Mouse (Mus musculus): Measurements from ENCODE around the gene Pdlim1. TPM values are rescaled to one million over a fixed set of nuclear protein-coding genes. Genes with fewer than 3 reads are reported as not detected.

The Pdlim1 gene
- polyA plus RNA-seq, 1 experiment from 2014 or later, result 211 TPM

GRCm38 (mm10) chr19:40302477-40302876 is 30.8 kb upstream of the Pdlim1 start:
- Histone ChIP-seq H3K9me3 (no peaks in the 10 kb centered on the region), H3K27ac (no peak overlapping the region), H3K27me3 (replicated peaks) (no peaks in the 10 kb centered on the region), H3K9ac (no peak overlapping the region), H3K4me2 (replicated peaks) (no peak overlapping the region), H3K36me3 (0 out of 2 replicates have a peak, but pooled peaks cover 2% of the 10 kb centered on the region), H3K4me3 (replicated peaks) (no peak overlapping the region), H3K4me1 (replicated peaks) (peaks cover 4% of the 10 kb centered on the region; the same call in 1 of the 2 replicates)
- WGBS, result 42% methylated on average over 5 of the region's 5 CpGs
- ATAC-seq, result no peak

DNA sequence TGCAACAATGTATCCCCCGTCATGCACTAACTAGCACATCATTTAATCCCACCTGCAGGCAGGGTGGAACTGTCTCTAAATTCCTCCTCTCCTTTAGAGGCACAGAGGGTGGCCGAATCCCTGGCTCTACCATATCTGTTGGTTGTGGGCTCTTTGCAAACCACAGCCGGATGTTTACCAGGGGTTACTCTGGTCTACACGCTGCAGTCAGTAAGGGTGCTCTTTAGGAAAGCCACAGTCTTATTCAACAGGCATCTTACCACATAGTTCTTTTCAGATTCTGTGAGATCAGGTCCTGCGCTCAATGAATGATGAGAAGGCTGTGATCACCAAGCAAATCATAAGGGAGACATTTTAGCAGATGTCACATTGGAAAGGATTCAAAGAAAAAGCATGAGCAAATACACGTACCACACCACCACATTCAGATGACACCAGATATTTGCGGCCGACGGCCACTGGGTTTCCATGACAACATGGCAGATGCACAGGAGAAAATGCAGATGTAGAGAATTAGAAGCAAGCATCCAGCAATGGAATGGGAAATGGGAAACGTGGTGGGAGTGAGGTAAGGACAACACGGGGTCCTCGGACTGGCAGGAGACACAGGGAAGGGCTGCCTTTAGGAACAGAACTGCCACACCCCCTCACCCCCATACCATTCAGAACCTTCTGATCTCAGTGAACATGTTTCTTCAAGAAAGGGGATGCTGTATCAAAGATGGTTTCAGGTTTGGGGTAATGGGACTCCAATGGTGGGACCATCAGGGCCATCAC is 28.5 kb upstream of the Pdlim1 start:
- H3K4me2 ChIP-seq (replicated peaks), result no peak overlapping the region
- no peak overlapping the region for H3K27ac ChIP-seq
- no peak overlapping the region for H3K4me3 ChIP-seq (replicated peaks)
- ATAC-seq, result no peak
- H3K36me3 ChIP-seq, result 0 out of 2 replicates have a peak, but pooled peaks cover 2% of the 10 kb centered on the region
- 79% methylated on average over 12 of the region's 12 CpGs for WGBS
- H3K4me1 ChIP-seq (replicated peaks), result 0 out of 2 replicates have a peak, but pooled peaks cover 5% of the 10 kb centered on the region
- no peak overlapping the region for H3K9ac ChIP-seq
- no peaks in the 10 kb centered on the region for H3K27me3 ChIP-seq (replicated peaks)
- no peaks in the 10 kb centered on the region for H3K9me3 ChIP-seq

DNA sequence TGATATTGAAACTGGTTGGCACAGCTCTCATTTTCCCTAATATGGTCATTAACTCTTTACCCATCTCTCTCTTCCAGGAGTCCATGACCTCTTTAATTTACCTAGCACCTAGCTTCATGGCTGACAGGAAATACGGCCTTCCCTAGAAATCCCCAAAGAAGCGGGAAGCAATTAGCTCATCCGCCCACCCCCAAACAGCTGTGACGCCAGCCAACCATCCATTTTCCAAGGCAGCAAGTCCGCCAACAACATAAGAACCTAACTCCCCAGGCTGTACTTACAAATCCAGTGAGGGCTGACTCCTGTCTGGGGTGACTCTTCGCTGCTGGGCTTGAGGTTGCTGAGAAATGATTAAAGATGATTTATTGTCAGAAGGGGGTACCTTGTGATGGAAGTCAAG is 27.5 kb upstream of the Pdlim1 start:
- Histone ChIP-seq H3K36me3 (0 out of 2 replicates have a peak, but pooled peaks cover 2% of the 10 kb centered on the region), H3K4me3 (replicated peaks) (no peak overlapping the region), H3K4me2 (replicated peaks) (no peak overlapping the region), H3K9me3 (no peaks in the 10 kb centered on the region), H3K9ac (no peak overlapping the region), H3K27me3 (replicated peaks) (no peaks in the 10 kb centered on the region), H3K27ac (no peak overlapping the region), H3K4me1 (replicated peaks) (0 out of 2 replicates have a peak, but pooled peaks cover 5% of the 10 kb centered on the region)
- 74% methylated on average over 6 of the region's 6 CpGs for WGBS
- ATAC-seq, result no peak

DNA sequence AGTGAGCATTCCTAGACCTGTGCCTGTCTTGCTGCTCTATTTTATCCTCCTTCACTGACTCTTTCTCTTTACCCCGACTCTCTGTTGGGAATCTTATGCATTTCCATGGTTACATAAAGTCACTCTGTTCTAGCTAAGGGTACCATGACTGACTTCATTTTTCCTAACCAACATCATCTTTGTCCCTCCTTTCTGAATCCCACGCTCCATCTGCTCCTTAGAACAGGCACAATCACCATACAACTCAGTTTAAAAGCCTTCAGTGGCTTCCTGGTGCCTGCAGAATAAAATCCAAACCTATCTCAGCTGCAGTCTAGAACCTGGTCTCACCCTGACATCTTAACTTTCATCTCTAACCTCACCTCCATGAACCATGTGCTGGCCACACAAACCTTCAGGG is 26.9 kb upstream of the Pdlim1 start:
- Histone ChIP-seq H3K4me2 (replicated peaks) (no peak overlapping the region), H3K27ac (no peak overlapping the region)

GRCm38 (mm10) chr19:40297798-40298144 is 26.1 kb upstream of the Pdlim1 start:
- 0 out of 2 replicates have a peak, but pooled peaks cover 2% of the 10 kb centered on the region for H3K36me3 ChIP-seq
- peak overlapping the region; percentile 54 for H3K27ac ChIP-seq
- H3K27me3 ChIP-seq (replicated peaks), result no peaks in the 10 kb centered on the region
- no peak overlapping the region for H3K4me3 ChIP-seq (replicated peaks)
- 63% methylated on average over 4 of the region's 4 CpGs for whole genome bisulfite sequencing
- H3K4me2 ChIP-seq (replicated peaks), result 0 out of 2 replicates have a peak overlapping the region, but pooled peaks have one; percentile 3
- peak; percentile 22 for ATAC-seq
- no peak overlapping the region for H3K9ac ChIP-seq
- no peaks in the 10 kb centered on the region for H3K9me3 ChIP-seq
- H3K4me1 ChIP-seq (replicated peaks), result 0 out of 2 replicates have a peak, but pooled peaks cover 5% of the 10 kb centered on the region

More for the DNA sequence above, 26.9 kb upstream of the Pdlim1 start:
- 85% methylated on average over 2 of the region's 2 CpGs for WGBS
- ATAC-seq, result no peak
- no peaks in the 10 kb centered on the region for H3K27me3 ChIP-seq (replicated peaks)
- no peak overlapping the region for H3K4me3 ChIP-seq (replicated peaks)
- H3K4me1 ChIP-seq (replicated peaks), result 0 out of 2 replicates have a peak, but pooled peaks cover 5% of the 10 kb centered on the region
- H3K9ac ChIP-seq, result no peak overlapping the region
- 0 out of 2 replicates have a peak, but pooled peaks cover 2% of the 10 kb centered on the region for H3K36me3 ChIP-seq
- no peaks in the 10 kb centered on the region for H3K9me3 ChIP-seq

DNA sequence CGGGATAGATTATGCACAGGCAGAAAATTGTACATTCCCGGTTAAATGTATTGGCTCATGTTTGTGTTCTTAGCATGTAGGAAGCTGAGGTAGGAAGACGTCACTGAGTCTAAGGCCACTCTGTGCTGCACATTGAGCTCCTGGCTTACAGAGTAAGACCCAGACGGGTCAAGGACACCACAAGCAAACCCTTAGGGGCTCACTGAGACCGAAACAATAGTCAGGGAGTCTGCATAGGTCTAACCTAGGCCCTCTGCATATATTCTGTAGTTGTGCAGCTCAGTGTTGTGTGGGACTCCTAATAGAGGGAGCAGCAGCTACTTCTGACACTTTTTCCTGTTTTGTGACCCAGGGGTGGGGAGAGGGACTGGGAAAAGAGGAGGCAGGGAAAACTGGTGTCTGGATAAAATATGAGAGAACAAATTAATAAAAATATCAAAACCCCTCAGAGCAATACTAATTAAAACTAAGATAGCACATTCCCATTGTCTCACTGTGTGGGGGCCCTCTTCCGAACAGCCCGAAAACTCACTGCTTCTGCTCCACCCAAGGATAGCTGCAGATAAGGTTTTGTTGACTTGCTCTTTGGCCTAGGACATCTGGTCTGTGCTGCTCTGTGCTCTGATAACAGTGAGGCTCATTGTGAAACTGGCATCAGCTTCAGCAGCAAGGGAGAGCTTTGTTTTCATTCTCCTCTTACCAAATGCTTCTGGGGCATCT is 25.6 kb upstream of the Pdlim1 start:
- 0 out of 2 replicates have a peak, but pooled peaks cover 5% of the 10 kb centered on the region for H3K4me1 ChIP-seq (replicated peaks)
- H3K4me2 ChIP-seq (replicated peaks), result 0 out of 2 replicates have a peak overlapping the region, but pooled peaks have one; percentile 3

DNA sequence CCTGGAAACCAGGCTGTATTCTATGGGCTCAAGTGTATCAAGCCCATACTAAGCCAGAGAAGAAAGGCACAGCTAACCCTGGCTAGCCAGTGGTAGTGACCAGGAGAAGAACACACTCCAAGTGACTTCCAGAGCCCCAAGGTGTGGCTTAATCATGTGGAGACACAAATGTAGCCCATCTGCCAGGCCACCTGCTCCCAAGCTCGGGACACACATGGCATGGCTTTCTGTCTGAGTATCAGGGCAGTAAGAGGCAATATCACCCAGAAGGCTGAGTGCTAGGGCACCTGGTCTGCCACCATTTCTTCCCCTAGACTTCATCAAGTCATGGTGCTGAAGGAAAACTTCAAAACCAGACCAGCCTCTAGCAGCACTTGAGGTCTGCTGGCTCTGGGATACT is 22.6 kb upstream of the Pdlim1 start:
- H3K9me3 ChIP-seq, result no peaks in the 10 kb centered on the region
- H3K27ac ChIP-seq, result no peak overlapping the region
- H3K9ac ChIP-seq, result no peak overlapping the region
- 0 out of 2 replicates have a peak, but pooled peaks cover 3% of the 10 kb centered on the region for H3K4me1 ChIP-seq (replicated peaks)
- H3K4me3 ChIP-seq (replicated peaks), result no peak overlapping the region
- no peak overlapping the region for H3K4me2 ChIP-seq (replicated peaks)
- H3K27me3 ChIP-seq (replicated peaks), result no peaks in the 10 kb centered on the region
- ATAC-seq, result no peak
- no peaks in the 10 kb centered on the region for H3K36me3 ChIP-seq
- 77% methylated on average over 1 of the region's 1 CpGs for WGBS

More for the DNA sequence above, 25.6 kb upstream of the Pdlim1 start:
- 0 out of 2 replicates have a peak, but pooled peaks cover 2% of the 10 kb centered on the region for H3K36me3 ChIP-seq
- no peak overlapping the region for H3K9ac ChIP-seq
- peak overlapping the region; percentile 58 for H3K27ac ChIP-seq
- 57% methylated on average over 7 of the region's 7 CpGs for WGBS
- no peak overlapping the region for H3K4me3 ChIP-seq (replicated peaks)
- no peaks in the 10 kb centered on the region for H3K27me3 ChIP-seq (replicated peaks)
- H3K9me3 ChIP-seq, result no peaks in the 10 kb centered on the region
- peak; percentile 94 for ATAC-seq

DNA sequence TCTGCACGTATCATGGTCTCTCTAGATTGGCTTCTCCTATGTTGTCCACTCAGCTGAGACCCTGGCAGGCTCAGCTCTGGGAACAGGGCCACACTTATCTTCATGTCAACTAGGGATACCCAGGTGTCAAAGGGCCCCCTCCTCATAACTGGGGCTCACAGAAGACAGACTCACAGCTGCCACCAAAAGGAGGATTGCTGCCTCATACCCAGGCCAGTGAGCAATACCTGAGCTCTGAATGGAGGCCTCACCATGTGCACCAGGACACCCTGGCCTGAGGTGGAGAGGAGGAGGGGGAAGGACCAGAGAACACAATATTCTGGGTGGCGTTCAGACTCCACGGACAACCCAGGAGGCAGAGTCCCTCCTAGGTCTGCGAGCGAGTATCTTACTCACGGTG is 22.1 kb upstream of the Pdlim1 start:
- Histone ChIP-seq H3K36me3 (no peaks in the 10 kb centered on the region), H3K27ac (no peak overlapping the region), H3K4me2 (replicated peaks) (no peak overlapping the region), H3K4me1 (replicated peaks) (0 out of 2 replicates have a peak, but pooled peaks cover 3% of the 10 kb centered on the region), H3K9me3 (no peaks in the 10 kb centered on the region), H3K9ac (no peak overlapping the region), H3K27me3 (replicated peaks) (no peaks in the 10 kb centered on the region), H3K4me3 (replicated peaks) (no peak overlapping the region)
- ATAC-seq, result no peak
- 97% methylated on average over 6 of the region's 6 CpGs for WGBS

DNA sequence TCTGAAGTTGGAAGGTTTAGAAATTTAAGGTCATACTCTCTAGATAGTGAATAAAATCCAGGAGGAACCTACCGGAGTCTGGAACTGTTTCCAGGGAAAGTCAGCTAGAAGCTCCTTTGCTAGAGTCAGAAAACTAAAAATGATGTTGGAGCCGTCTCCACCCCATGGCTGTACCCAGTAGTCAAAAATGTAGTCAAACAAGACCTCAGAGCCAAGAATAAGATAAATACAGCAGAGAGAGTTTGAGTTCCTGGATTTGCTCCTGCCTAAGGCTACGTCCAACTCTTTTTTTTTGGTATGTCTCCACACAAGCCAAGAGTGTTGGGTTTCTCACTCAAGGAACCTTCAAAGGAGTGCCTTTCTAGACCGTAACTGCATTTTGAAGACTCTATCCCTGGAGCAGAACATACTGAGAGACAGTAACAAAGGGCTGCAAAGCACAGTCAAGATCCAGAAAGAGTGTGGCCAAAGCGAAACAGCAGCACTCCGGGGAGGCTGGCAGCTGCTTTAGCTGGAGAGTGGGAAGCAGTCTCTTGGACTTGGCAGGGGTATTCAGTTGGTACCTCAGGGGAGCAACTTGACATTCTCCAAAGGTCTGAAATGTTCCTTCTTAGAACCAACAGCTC is 18.6 kb upstream of the Pdlim1 start:
- no peaks in the 10 kb centered on the region for H3K36me3 ChIP-seq
- H3K4me1 ChIP-seq (replicated peaks), result no peaks in the 10 kb centered on the region
- H3K27ac ChIP-seq, result no peak overlapping the region
- no peak overlapping the region for H3K4me3 ChIP-seq (replicated peaks)
- H3K9ac ChIP-seq, result no peak overlapping the region
- no peak for ATAC-seq
- H3K27me3 ChIP-seq (replicated peaks), result no peaks in the 10 kb centered on the region
- no peak overlapping the region for H3K4me2 ChIP-seq (replicated peaks)
- H3K9me3 ChIP-seq, result no peaks in the 10 kb centered on the region
- WGBS, result 81% methylated on average over 6 of the region's 6 CpGs

GRCm38 (mm10) chr19:40288415-40288814 is 16.8 kb upstream of the Pdlim1 start:
- Histone ChIP-seq H3K4me3 (replicated peaks) (no peak overlapping the region), H3K9ac (no peak overlapping the region), H3K4me2 (replicated peaks) (no peak overlapping the region), H3K27me3 (replicated peaks) (no peaks in the 10 kb centered on the region), H3K27ac (no peak overlapping the region), H3K4me1 (replicated peaks) (no peaks in the 10 kb centered on the region), H3K36me3 (no peaks in the 10 kb centered on the region), H3K9me3 (no peaks in the 10 kb centered on the region)
- WGBS, result 95% methylated on average over 9 of the region's 9 CpGs
- ATAC-seq, result no peak

DNA sequence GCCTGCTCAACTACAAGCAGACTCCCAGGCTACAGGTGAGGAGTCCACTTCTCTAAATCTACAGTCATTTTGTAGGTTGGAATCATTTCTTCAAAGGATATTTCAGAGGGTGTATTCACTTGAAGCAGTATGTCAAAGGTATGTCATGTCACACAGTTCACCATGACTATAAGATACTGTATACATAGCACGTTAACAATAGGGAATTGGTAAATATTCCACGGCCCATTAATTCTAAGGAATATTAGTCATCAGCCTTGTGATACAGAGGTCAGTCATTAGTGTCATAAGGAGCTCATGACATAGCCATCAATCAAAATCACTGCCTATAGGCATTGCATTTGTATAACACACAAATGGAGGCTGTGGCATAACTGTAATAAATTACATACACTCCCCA is 13.1 kb upstream of the Pdlim1 start:
- H3K4me2 ChIP-seq (replicated peaks), result no peak overlapping the region
- H3K4me1 ChIP-seq (replicated peaks), result no peaks in the 10 kb centered on the region
- no peaks in the 10 kb centered on the region for H3K36me3 ChIP-seq
- WGBS, result 79% methylated on average over 2 of the region's 2 CpGs
- H3K27me3 ChIP-seq (replicated peaks), result no peaks in the 10 kb centered on the region
- no peak for ATAC-seq
- H3K4me3 ChIP-seq (replicated peaks), result no peak overlapping the region
- no peaks in the 10 kb centered on the region for H3K9me3 ChIP-seq
- no peak overlapping the region for H3K9ac ChIP-seq
- no peak overlapping the region for H3K27ac ChIP-seq

- H3K4me1 ChIP-seq (replicated peaks), result no peaks in the 10 kb centered on the region
- ATAC-seq, result no peak
- no peak overlapping the region for H3K4me3 ChIP-seq (replicated peaks)
- no peaks in the 10 kb centered on the region for H3K27me3 ChIP-seq (replicated peaks)
- no peak overlapping the region for H3K27ac ChIP-seq
- H3K4me2 ChIP-seq (replicated peaks), result no peak overlapping the region
- H3K9me3 ChIP-seq, result no peaks in the 10 kb centered on the region
- WGBS, result 55% methylated on average over 2 of the region's 2 CpGs
- no peaks in the 10 kb centered on the region for H3K36me3 ChIP-seq
- no peak overlapping the region for H3K9ac ChIP-seq
Observed at GRCm38 (mm10) chr19:40283415-40283814, 11.8 kb upstream of the Pdlim1 start.
